Mouse (Mus musculus) inflammation-experienced regulatory T-cells, adult 6 months (primary cell): Measurements from ENCODE around the gene Atp2b1. TPM values are rescaled to one million over a fixed set of nuclear protein-coding genes. Genes with fewer than 3 reads are reported as not detected.
A peak's percentile ranks its signal among the peaks of the same experiment; 100 is the strongest.

Experiments
- ATAC-seq: one replicate; pipeline ENCODE4 v1.8.0; 2017
- polyA plus RNA-seq, 3 experiments: library from polyadenylated mRNA; unstranded; fragments of 100-300 nt; shearing (Covaris generic); gene quantifications; one replicate each; pipeline ENCODE4 v1.2.1; 2017

Atp2b1 gene
- polyA plus RNA-seq, 3 experiments from 2014 or later: 144 to 179 (median 149) TPM

- no peak for ATAC-seq
Measured at GRCm38 (mm10) chr10:98916781-98917340, 2.7 kb downstream of the Atp2b1 start.

GRCm38 (mm10) chr10:98925081-98925480, 10.9 kb downstream of the Atp2b1 start:
- ATAC-seq: no peak

DNA sequence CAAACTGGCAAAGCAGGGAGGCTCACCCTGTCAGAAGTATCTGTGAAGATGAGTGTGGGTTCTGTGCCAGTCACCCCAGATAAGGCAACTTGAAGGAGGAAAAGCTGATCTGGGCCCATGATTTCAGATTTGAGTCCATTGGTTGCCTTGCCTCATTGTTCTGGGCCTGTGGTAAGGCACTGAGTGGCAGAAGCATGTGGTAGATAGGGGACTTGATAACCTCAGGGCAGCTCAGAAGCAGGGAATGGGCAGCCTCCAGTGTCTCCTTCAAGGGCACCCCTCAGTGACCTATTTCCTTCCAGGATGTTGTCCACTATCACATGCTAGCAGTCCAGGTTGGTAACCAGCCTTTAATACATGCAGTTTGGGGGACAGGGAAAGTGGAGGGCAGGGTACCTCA, 12.8 kb downstream of the Atp2b1 start:
- peak; percentile 20 for ATAC-seq

DNA sequence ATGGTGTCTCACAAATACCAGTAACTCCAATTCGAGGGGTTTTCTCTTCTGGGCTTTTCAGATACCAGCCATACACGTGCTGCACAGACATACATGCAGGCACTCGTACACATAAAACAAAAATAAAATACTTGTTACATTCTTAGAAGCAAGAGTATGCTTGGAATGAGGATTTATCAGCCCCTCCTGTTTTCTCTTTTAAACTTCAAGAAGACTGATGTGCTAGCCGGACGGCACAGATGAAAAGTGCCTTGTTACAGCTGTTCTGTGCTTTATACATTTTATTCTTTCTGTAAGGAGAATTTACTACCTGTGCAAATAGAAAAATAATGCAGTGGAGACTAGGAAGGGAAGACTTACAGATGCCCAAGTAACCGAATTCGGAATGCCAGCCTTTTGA, 15.2 kb downstream of the Atp2b1 start:
- ATAC-seq: no peak

DNA sequence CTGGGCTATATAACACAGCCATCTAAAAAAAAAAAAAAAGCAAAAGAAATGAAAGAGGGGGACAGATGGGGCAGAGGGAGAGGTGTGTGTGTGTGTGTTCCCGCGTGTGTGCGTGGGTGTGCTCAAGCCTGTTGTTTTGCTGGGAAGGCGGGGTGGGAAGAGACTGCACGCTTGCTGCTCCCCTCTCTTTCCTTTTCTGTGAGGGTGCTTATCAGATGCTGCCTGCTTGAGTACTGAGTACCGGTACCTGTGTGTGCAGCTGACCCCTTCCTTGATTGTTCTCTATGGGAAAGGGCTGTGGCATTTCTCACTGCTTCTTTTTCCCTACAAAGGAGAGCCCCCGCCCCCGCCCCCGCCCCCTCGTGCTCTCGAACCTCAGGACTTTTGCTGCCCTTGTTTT, 15.9 kb downstream of the Atp2b1 start:
- ATAC-seq: no peak

DNA sequence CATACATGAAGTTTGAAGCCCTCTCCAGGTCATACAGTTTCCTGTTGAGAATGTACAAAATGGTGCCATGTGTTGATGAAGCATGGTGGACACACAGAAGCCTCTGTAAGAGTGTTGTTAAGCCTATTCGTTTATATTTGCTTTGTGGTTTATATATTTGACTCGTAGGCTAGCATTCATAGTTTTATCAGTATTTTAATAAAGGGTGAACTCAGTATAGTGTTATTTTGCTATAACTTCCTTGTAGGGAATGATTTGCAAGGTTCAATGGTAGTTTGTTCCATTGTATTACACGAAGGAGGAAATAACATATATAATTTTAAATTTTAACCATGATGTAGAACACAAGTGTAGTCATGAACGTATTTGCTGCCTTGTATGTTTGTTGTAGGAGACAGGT, 25.9 kb downstream of the Atp2b1 start:
- no peak for ATAC-seq

GRCm38 (mm10) chr10:98940799-98941198, 26.6 kb downstream of the Atp2b1 start:
- no peak for ATAC-seq

- ATAC-seq: no peak
Measured at GRCm38 (mm10) chr10:98941991-98942390, 27.8 kb downstream of the Atp2b1 start.

DNA sequence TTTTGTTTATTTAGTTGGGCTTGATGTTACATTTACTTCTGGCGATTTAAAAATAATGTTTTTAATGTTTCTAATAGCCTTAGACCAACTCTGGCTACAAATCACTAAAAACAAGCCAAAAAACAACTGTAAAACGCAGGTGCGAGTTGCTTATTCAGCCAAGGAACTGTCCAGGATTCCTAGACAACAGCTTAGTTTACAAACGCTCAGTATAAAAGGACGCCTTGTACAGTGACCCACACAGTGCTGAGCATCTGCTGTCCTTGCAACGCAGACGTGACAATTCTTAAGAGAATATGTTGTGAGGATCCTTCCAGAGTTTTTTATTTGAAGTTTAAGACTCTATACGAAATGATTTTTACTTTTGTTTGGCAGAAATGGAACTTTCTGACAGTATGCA, 28.8 kb downstream of the Atp2b1 start:
- no peak for ATAC-seq

GRCm38 (mm10) chr10:98943894-98944293, 29.7 kb downstream of the Atp2b1 start:
- ATAC-seq: no peak

- ATAC-seq: peak; percentile 78
Measured at GRCm38 (mm10) chr10:98946031-98946791, 32.0 kb downstream of the Atp2b1 start.

GRCm38 (mm10) chr10:98947206-98947605, 33.0 kb downstream of the Atp2b1 start:
- ATAC-seq: no peak

GRCm38 (mm10) chr10:98948096-98948495, 33.9 kb downstream of the Atp2b1 start:
- ATAC-seq: no peak

GRCm38 (mm10) chr10:98949750-98950149, 35.5 kb downstream of the Atp2b1 start:
- no peak for ATAC-seq

DNA sequence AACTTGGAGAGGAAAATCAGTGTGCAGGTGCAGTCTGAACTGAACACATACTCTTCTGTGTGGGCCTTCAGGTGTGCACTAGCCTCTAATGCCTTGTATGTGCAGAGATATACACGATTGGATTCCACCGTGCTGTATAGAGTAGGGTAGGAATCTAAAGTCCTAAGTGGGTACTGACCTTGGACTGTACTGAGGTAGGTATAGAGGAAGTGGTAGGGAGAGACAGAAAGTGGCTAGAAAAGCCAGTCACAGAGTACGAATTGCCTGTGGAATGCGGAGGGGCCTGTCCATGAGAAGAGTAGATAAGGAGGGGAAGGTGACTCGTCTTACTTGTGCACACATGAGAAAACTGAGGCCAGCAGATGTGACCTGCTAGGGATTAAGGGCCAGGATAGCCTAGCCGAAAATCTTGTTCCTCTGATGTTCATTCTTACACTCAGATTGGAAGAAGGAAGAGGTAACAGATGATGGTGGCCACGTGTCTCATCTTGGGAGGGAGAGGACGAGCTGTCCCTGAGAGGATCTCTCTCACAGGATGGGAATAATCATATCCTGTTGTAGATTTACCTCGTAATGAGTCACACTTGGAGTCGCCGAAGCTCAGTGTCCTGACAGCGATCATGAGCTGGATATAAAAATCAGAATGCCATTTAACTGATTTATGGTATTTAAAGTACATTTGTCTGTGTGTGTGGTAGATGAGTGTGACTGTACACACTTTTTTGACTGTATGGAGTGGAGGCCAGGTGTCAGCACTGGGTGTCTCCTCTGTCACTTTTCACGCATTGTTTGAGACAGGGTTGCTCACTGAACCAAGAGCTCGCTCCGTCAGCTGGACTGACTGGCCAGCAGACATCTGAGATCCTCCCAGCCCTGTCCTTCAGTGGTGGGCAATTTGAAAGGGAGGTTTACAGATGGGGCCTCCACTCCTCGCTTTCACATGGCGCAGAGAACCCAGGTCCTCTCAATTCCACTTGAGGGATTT, 37.4 kb downstream of the Atp2b1 start:
- no peak for ATAC-seq

- peak; percentile 79 for ATAC-seq
Measured at GRCm38 (mm10) chr10:98954230-98954993, 40.2 kb downstream of the Atp2b1 start.

DNA sequence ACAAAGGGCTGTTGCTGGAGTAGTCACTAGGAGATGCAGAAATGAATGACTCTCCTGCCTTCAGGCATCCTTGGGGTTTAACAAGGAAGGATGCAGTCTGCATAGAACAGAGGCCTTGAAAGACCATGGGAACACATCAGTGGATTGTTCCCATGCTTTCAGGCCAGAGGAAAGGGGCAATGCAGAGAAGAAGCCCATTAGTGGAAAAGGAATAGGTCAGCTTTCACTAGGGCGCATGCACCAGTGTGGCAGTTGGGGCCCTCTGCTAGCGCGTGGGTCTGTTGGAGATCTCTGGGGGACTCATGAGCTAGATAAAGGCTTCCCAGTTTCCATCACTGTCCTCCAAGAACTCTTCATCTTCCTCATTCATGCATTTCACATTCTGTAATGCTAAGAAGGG, 41.9 kb downstream of the Atp2b1 start:
- no peak for ATAC-seq

DNA sequence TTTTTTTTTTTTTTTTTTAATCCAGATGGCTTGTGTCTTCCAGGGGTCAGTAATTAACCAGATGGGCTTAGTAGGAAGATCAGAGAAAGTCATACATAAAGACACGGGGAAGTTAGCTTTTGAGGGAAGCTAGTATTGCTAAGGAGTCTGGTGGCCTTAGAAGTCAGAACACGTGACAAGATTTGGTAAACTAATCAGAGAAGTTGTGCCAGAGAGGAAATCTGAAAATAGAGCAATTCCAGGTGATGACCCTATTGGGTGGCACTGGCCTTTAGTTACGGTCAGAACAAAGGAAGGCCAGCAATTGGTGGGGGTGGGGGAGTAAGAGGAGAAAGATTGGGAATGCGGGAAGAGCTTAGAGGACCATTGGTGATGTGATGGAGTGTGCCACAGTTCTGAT, 44.5 kb downstream of the Atp2b1 start:
- no peak for ATAC-seq

DNA sequence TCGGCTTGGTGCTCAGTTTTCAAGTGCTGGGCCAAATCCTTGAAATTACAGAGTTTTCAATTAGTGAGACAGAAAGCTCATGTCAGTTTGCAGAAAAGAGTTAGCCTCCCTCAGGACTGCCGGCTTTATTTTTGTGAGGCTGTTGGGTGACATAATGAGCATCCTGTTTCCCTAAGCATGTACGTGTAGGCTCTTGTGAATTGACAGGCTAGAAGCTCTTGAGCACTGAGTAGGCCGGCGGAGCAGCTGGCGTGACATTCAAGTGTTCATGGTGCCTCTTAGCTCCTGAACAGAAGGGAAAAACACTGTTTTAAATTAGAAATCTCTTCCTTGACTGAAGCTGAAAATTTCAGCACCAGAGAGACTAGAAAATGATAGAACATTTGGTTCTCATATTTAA, 45.2 kb downstream of the Atp2b1 start:
- ATAC-seq: peak; percentile 49

DNA sequence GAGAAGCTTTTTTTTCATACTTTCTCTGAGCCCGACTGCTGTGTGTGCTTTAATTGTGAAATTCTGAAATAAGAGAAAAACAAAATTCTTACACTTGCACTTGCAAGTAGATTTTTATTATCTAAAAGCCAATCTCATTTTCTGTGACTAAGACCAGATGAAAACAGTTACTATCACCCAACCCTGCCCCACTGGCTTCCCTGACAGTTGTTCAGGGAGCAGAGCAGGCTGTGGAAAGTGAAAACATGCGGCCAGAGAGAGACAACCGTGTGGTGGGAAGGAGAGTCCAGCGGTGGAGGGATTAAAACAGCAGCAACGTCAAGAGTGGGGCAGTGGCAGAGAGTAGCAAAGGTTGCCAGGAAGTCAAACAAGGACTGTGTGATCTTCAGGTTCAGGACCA, 46.7 kb downstream of the Atp2b1 start:
- no peak for ATAC-seq

DNA sequence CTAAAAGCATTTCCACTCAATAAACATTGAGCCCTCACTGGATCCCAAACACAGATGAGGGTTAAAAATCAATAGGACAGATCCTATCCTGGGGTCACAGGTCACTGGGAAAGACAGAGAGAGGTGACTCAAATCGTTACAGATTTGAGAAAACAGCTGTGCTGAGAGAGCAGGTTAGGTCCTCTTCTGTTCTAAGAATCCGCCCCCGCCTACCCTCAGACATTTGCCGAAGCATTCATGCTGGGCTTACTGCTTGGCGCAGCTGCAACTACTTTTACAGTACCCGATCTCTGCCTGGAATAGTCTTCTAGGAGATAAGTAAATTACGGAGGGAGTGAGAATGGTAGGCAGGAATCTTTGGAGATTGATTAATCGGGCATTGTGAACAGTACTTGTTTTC, 47.9 kb downstream of the Atp2b1 start:
- peak; percentile 62 for ATAC-seq

DNA sequence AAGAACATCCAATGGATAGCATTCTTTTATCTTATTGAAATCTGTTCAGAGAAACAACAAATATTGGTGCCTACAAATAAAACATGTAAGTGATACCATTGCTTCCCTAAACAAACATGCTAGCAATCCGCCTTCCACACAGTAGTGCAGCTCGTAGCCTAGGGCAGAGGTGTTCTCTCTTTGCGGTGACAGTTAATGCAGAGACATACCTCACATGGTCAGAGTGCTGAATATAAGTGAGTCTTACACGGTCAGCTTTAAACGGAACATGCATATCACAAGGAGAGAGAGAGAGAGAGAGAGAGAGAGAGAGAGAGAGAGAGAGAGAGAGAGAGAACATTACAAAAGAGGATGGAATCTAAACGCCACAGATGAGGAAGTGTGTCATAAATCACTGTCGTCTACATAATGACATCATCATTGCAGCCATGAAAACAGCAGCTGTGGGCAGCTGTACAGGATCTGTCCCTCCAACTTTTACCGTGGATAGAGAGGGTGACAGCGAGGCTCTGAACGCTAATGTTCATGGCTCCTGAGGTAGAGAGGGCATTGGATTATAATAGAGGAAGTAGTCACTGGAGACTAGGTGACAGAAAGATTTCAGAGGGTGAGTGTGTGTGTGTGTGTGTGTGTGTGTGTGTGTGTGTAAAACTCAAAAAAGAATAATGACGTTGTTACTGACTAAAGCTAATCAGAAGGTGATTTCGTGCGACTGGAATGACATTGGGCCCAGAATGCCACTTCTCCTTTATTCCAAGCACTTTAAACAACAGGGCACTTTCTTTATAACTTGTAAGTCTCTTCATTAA, 52.4 kb downstream of the Atp2b1 start:
- no peak for ATAC-seq
